Mouse (Mus musculus): ENCODE results near the gene Icosl. TPM values are rescaled to one million over a fixed set of nuclear protein-coding genes. Genes with fewer than 3 reads are reported as not detected.

Icosl gene
- polyA plus RNA-seq, 1 experiment from 2014 or later = 4.8 TPM

GRCm38 (mm10) chr10:78079955-78080591, 11.0 kb downstream of the Icosl start:
- Histone ChIP-seq H3K9me3 (no peaks in the 10 kb centered on the region), H3K27me3 (replicated peaks) (no peaks in the 10 kb centered on the region), H3K9ac (no peak overlapping the region), H3K36me3 (no peaks in the 10 kb centered on the region), H3K4me2 (replicated peaks) (no peak overlapping the region), H3K4me1 (replicated peaks) (no peaks in the 10 kb centered on the region), H3K4me3 (replicated peaks) (no peak overlapping the region), H3K27ac (no peak overlapping the region)
- WGBS = 77% methylated on average over 4 of the region's 4 CpGs
- no peak for ATAC-seq

GRCm38 (mm10) chr10:78084073-78084472, 15.0 kb downstream of the Icosl start:
- no peak overlapping the region for H3K27ac ChIP-seq
- no peak overlapping the region for H3K9ac ChIP-seq
- no peaks in the 10 kb centered on the region for H3K4me1 ChIP-seq (replicated peaks)
- H3K4me2 ChIP-seq (replicated peaks) = no peak overlapping the region
- no peak for ATAC-seq
- H3K36me3 ChIP-seq = no peaks in the 10 kb centered on the region
- 63% methylated on average over 1 of the region's 1 CpGs for WGBS
- H3K9me3 ChIP-seq = no peaks in the 10 kb centered on the region
- no peaks in the 10 kb centered on the region for H3K27me3 ChIP-seq (replicated peaks)
- H3K4me3 ChIP-seq (replicated peaks) = no peak overlapping the region

- no peak overlapping the region for H3K4me3 ChIP-seq (replicated peaks)
- no peaks in the 10 kb centered on the region for H3K36me3 ChIP-seq
- no peaks in the 10 kb centered on the region for H3K9me3 ChIP-seq
- H3K9ac ChIP-seq = no peak overlapping the region
- peaks cover 5% of the 10 kb centered on the region; the same call in 1 of the 2 replicates for H3K4me1 ChIP-seq (replicated peaks)
- 92% methylated on average over 6 of the region's 6 CpGs for WGBS
- H3K27ac ChIP-seq = no peak overlapping the region
- H3K27me3 ChIP-seq (replicated peaks) = no peaks in the 10 kb centered on the region
- H3K4me2 ChIP-seq (replicated peaks) = no peak overlapping the region
- ATAC-seq = no peak
These were observed 16.6 kb downstream of the Icosl start for GRCm38 (mm10) chr10:78085711-78086110.

GRCm38 (mm10) chr10:78086444-78087061, 17.5 kb downstream of the Icosl start:
- Histone ChIP-seq H3K4me3 (replicated peaks) (no peak overlapping the region), H3K9ac (no peak overlapping the region), H3K4me1 (replicated peaks) (peaks cover 5% of the 10 kb centered on the region; the same call in 1 of the 2 replicates), H3K27ac (no peak overlapping the region), H3K27me3 (replicated peaks) (no peaks in the 10 kb centered on the region), H3K4me2 (replicated peaks) (no peak overlapping the region), H3K9me3 (no peaks in the 10 kb centered on the region), H3K36me3 (no peaks in the 10 kb centered on the region)
- WGBS = 77% methylated on average over 10 of the region's 10 CpGs
- no peak for ATAC-seq

- Histone ChIP-seq H3K27ac (no peak overlapping the region), H3K36me3 (no peaks in the 10 kb centered on the region), H3K4me2 (replicated peaks) (no peak overlapping the region), H3K9me3 (no peaks in the 10 kb centered on the region), H3K4me3 (replicated peaks) (no peak overlapping the region), H3K9ac (no peak overlapping the region), H3K27me3 (replicated peaks) (no peaks in the 10 kb centered on the region), H3K4me1 (replicated peaks) (peaks cover 5% of the 10 kb centered on the region; the same call in 1 of the 2 replicates)
- no peak for ATAC-seq
- WGBS = 73% methylated on average over 6 of the region's 6 CpGs
These were observed 18.0 kb downstream of the Icosl start for GRCm38 (mm10) chr10:78087101-78087511.

GRCm38 (mm10) chr10:78090246-78090645, 21.1 kb downstream of the Icosl start:
- Histone ChIP-seq H3K4me1 (replicated peaks) (peaks cover 5% of the 10 kb centered on the region; the same call in 1 of the 2 replicates), H3K9me3 (no peaks in the 10 kb centered on the region), H3K27me3 (replicated peaks) (no peaks in the 10 kb centered on the region), H3K36me3 (no peaks in the 10 kb centered on the region), H3K9ac (no peak overlapping the region), H3K4me2 (replicated peaks) (no peak overlapping the region; the same call in 1 of the 2 replicates), H3K27ac (no peak overlapping the region), H3K4me3 (replicated peaks) (no peak overlapping the region)
- WGBS = 45% methylated on average over 6 of the region's 6 CpGs
- ATAC-seq = peak; percentile 80

- ATAC-seq = peak; percentile 48
- H3K27me3 ChIP-seq (replicated peaks) = no peaks in the 10 kb centered on the region
- 71% methylated on average over 4 of the region's 4 CpGs for WGBS
- no peak overlapping the region for H3K27ac ChIP-seq
- H3K36me3 ChIP-seq = no peaks in the 10 kb centered on the region
- no peak overlapping the region for H3K9ac ChIP-seq
- H3K4me1 ChIP-seq (replicated peaks) = peaks cover 5% of the 10 kb centered on the region; the same call in 1 of the 2 replicates
- no peak overlapping the region for H3K4me3 ChIP-seq (replicated peaks)
- H3K4me2 ChIP-seq (replicated peaks) = no peak overlapping the region
- H3K9me3 ChIP-seq = no peaks in the 10 kb centered on the region
These were observed 21.8 kb downstream of the Icosl start for GRCm38 (mm10) chr10:78090706-78091491.

GRCm38 (mm10) chr10:78091865-78092724, 23.0 kb downstream of the Icosl start:
- H3K4me1 ChIP-seq (replicated peaks) = peaks cover 5% of the 10 kb centered on the region; the same call in 1 of the 2 replicates
- no peak for ATAC-seq
- no peaks in the 10 kb centered on the region for H3K36me3 ChIP-seq
- no peak overlapping the region for H3K27ac ChIP-seq
- no peak overlapping the region for H3K4me2 ChIP-seq (replicated peaks)
- no peaks in the 10 kb centered on the region for H3K9me3 ChIP-seq
- 85% methylated on average over 23 of the region's 23 CpGs for WGBS
- no peaks in the 10 kb centered on the region for H3K27me3 ChIP-seq (replicated peaks)
- H3K4me3 ChIP-seq (replicated peaks) = no peak overlapping the region
- H3K9ac ChIP-seq = no peak overlapping the region

GRCm38 (mm10) chr10:78092725-78093029, 23.6 kb downstream of the Icosl start:
- Histone ChIP-seq H3K4me1 (replicated peaks) (peaks cover 5% of the 10 kb centered on the region; the same call in 1 of the 2 replicates), H3K27ac (no peak overlapping the region), H3K36me3 (no peaks in the 10 kb centered on the region), H3K9ac (no peak overlapping the region), H3K27me3 (replicated peaks) (no peaks in the 10 kb centered on the region), H3K9me3 (no peaks in the 10 kb centered on the region), H3K4me2 (replicated peaks) (no peak overlapping the region), H3K4me3 (replicated peaks) (no peak overlapping the region)
- 85% methylated on average over 13 of the region's 13 CpGs for WGBS
- ATAC-seq = no peak

- H3K4me3 ChIP-seq (replicated peaks) = no peak overlapping the region
- H3K4me2 ChIP-seq (replicated peaks) = no peak overlapping the region
- H3K4me1 ChIP-seq (replicated peaks) = peaks cover 5% of the 10 kb centered on the region; the same call in 1 of the 2 replicates
- no peak overlapping the region for H3K27ac ChIP-seq
- no peaks in the 10 kb centered on the region for H3K9me3 ChIP-seq
- no peak for ATAC-seq
- no peak overlapping the region for H3K9ac ChIP-seq
- H3K36me3 ChIP-seq = no peaks in the 10 kb centered on the region
- no peaks in the 10 kb centered on the region for H3K27me3 ChIP-seq (replicated peaks)
These were observed 26.1 kb downstream of the Icosl start for GRCm38 (mm10) chr10:78095221-78095620.

- no peak overlapping the region for H3K4me2 ChIP-seq (replicated peaks)
- WGBS = 78% methylated on average over 5 of the region's 5 CpGs
These were observed 27.1 kb downstream of the Icosl start for GRCm38 (mm10) chr10:78095954-78096931.

More at GRCm38 (mm10) chr10:78095954-78096931, 27.1 kb downstream of the Icosl start:
- ATAC-seq = no peak
- Histone ChIP-seq H3K4me1 (replicated peaks) (no peaks in the 10 kb centered on the region), H3K9me3 (no peaks in the 10 kb centered on the region), H3K4me3 (replicated peaks) (no peak overlapping the region), H3K27me3 (replicated peaks) (no peaks in the 10 kb centered on the region), H3K9ac (no peak overlapping the region), H3K36me3 (no peaks in the 10 kb centered on the region), H3K27ac (no peak overlapping the region)
